Mouse (Mus musculus): ENCODE data around the gene Alpk1. TPM values are rescaled to one million over a fixed set of nuclear protein-coding genes. Genes with fewer than 3 reads are reported as not detected.

The Alpk1 gene
- polyA plus RNA-seq, 2 experiments = 1.5 to 3.0 TPM

- Histone ChIP-seq H3K4me2 (replicated peaks; ENCODE audit: low read depth, low read length, severe bottlenecking) (no peak overlapping the region), H3K9me3 (ENCODE audit: control insufficient read depth, low read length) (no peaks in the 10 kb centered on the region), H3K27me3 (ENCODE audit: control insufficient read depth, insufficient read depth, low read length) (0 out of 2 replicates have a peak, but pooled peaks cover 9% of the 10 kb centered on the region), H3K4me3 (replicated peaks; ENCODE audit: low read length) (no peak overlapping the region), H3K36me3 (ENCODE audit: control insufficient read depth, insufficient read depth, low read length) (no peaks in the 10 kb centered on the region), H3K27ac (replicated peaks; ENCODE audit: low read depth, low read length) (no peak overlapping the region), H3K4me1 (ENCODE audit: control insufficient read depth, insufficient read depth, low read length) (no peaks in the 10 kb centered on the region), H3K9ac (ENCODE audit: low read depth, low read length, severe bottlenecking) (no peak overlapping the region)
- TF ChIP-seq POLR2A (IDR thresholded peaks at IDR 0.05; ENCODE audit: borderline replicate concordance, extremely low read depth, insufficient read depth, insufficient read length) = no peak
- ATAC-seq (ENCODE audit: low FRiP score, low read depth) = no peak
- 61% methylated on average over 8 of the region's 8 CpGs for WGBS
- no peak for DNase-seq (ENCODE audit: low spot score)
Observed at GRCm38 (mm10) chr3:127762403-127762802, 17.9 kb downstream of the Alpk1 start.

DNA sequence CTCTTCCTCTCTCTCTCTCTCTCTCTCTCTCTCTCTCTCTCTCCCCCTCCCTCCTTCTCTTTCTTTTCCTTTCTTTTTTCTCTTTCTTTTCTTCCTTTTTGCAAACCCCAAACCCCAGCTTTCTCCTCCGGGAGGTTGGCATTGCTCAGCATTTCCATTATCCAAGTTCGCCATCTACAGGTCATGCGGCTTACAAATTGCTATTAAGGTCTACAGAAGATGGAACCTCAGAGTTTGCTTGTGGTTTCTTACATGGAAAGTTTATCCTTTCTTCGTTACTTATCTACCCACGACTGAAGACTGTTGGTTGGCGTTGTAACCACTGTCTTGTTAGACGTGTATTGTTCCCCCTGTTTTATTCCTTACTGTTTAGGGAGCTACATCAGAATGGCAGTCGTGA lies 21.1 kb downstream of the Alpk1 start:
- 20% methylated on average over 8 of the region's 8 CpGs for WGBS
- Histone ChIP-seq H3K4me2 (replicated peaks; ENCODE audit: low read depth, low read length, severe bottlenecking) (no peak overlapping the region), H3K9me3 (ENCODE audit: control insufficient read depth, low read length) (no peaks in the 10 kb centered on the region), H3K4me1 (ENCODE audit: control insufficient read depth, insufficient read depth, low read length) (no peaks in the 10 kb centered on the region), H3K27me3 (ENCODE audit: control insufficient read depth, insufficient read depth, low read length) (peaks cover 9% of the 10 kb centered on the region; the same call in 1 of the 2 replicates), H3K9ac (ENCODE audit: low read depth, low read length, severe bottlenecking) (no peak overlapping the region), H3K36me3 (ENCODE audit: control insufficient read depth, insufficient read depth, low read length) (no peaks in the 10 kb centered on the region), H3K27ac (replicated peaks; ENCODE audit: low read depth, low read length) (no peak overlapping the region), H3K4me3 (replicated peaks; ENCODE audit: low read length) (no peak overlapping the region)
- TF ChIP-seq POLR2A (IDR thresholded peaks at IDR 0.05; ENCODE audit: borderline replicate concordance, extremely low read depth, insufficient read depth, insufficient read length) = no peak
- no peak for ATAC-seq (ENCODE audit: low FRiP score, low read depth)
- DNase-seq (ENCODE audit: low spot score) = peak; percentile 65

- H3K27me3 ChIP-seq (ENCODE audit: control insufficient read depth, insufficient read depth, low read length) = peaks cover 9% of the 10 kb centered on the region; the same call in 1 of the 2 replicates
- TF ChIP-seq POLR2A (IDR thresholded peaks at IDR 0.05; ENCODE audit: borderline replicate concordance, extremely low read depth, insufficient read depth, insufficient read length) = no peak
- no peak for DNase-seq (ENCODE audit: low spot score)
- no peaks in the 10 kb centered on the region for H3K4me1 ChIP-seq (ENCODE audit: control insufficient read depth, insufficient read depth, low read length)
- WGBS = 58% methylated on average over 4 of the region's 4 CpGs
- no peak overlapping the region for H3K4me3 ChIP-seq (replicated peaks; ENCODE audit: low read length)
- H3K9ac ChIP-seq (ENCODE audit: low read depth, low read length, severe bottlenecking) = no peak overlapping the region
- no peaks in the 10 kb centered on the region for H3K9me3 ChIP-seq (ENCODE audit: control insufficient read depth, low read length)
- H3K27ac ChIP-seq (replicated peaks; ENCODE audit: low read depth, low read length) = no peak overlapping the region
- H3K36me3 ChIP-seq (ENCODE audit: control insufficient read depth, insufficient read depth, low read length) = no peaks in the 10 kb centered on the region
- no peak for ATAC-seq (ENCODE audit: low FRiP score, low read depth)
- H3K4me2 ChIP-seq (replicated peaks; ENCODE audit: low read depth, low read length, severe bottlenecking) = no peak overlapping the region
Observed at GRCm38 (mm10) chr3:127758806-127759205, 21.5 kb downstream of the Alpk1 start.

GRCm38 (mm10) chr3:127757886-127758301 lies 22.4 kb downstream of the Alpk1 start:
- no peak for TF ChIP-seq POLR2A (IDR thresholded peaks at IDR 0.05; ENCODE audit: borderline replicate concordance, extremely low read depth, insufficient read depth, insufficient read length)
- Histone ChIP-seq H3K9me3 (ENCODE audit: control insufficient read depth, low read length) (no peaks in the 10 kb centered on the region), H3K27me3 (ENCODE audit: control insufficient read depth, insufficient read depth, low read length) (peaks cover 9% of the 10 kb centered on the region; the same call in 1 of the 2 replicates), H3K4me3 (replicated peaks; ENCODE audit: low read length) (no peak overlapping the region), H3K36me3 (ENCODE audit: control insufficient read depth, insufficient read depth, low read length) (no peaks in the 10 kb centered on the region), H3K4me1 (ENCODE audit: control insufficient read depth, insufficient read depth, low read length) (no peaks in the 10 kb centered on the region), H3K4me2 (replicated peaks; ENCODE audit: low read depth, low read length, severe bottlenecking) (no peak overlapping the region), H3K27ac (replicated peaks; ENCODE audit: low read depth, low read length) (no peak overlapping the region), H3K9ac (ENCODE audit: low read depth, low read length, severe bottlenecking) (no peak overlapping the region)
- ATAC-seq (ENCODE audit: low FRiP score, low read depth) (no peak), DNase-seq (ENCODE audit: low spot score) (no peak)

DNA sequence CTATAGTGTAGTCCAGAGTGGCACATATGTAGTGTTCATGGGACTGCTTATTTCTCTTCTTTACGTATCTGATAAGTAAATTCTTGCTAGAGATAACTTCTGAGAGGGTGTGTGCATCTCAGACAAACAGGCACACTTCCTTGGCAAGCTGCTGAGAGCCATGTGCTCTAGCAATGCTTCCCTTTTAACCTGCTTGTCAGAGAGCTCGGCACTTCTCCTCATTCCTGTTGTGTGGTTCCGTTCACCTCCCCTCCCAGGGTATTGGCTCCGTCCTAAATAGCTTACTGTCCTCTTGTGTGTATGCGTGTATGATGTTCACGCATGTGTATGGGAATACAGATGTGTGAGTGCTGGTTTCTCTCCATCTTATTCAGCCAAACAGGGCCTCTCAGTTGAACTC lies 23.9 kb downstream of the Alpk1 start:
- H3K27ac ChIP-seq (replicated peaks; ENCODE audit: low read depth, low read length) = no peak overlapping the region
- peaks cover 9% of the 10 kb centered on the region; the same call in 1 of the 2 replicates for H3K27me3 ChIP-seq (ENCODE audit: control insufficient read depth, insufficient read depth, low read length)
- no peak overlapping the region for H3K9ac ChIP-seq (ENCODE audit: low read depth, low read length, severe bottlenecking)
- no peak overlapping the region for H3K4me2 ChIP-seq (replicated peaks; ENCODE audit: low read depth, low read length, severe bottlenecking)
- no peak overlapping the region for H3K4me3 ChIP-seq (replicated peaks; ENCODE audit: low read length)
- WGBS = 87% methylated on average over 6 of the region's 6 CpGs
- ATAC-seq (ENCODE audit: low FRiP score, low read depth) (no peak), DNase-seq (ENCODE audit: low spot score) (no peak)
- no peaks in the 10 kb centered on the region for H3K36me3 ChIP-seq (ENCODE audit: control insufficient read depth, insufficient read depth, low read length)
- H3K4me1 ChIP-seq (ENCODE audit: control insufficient read depth, insufficient read depth, low read length) = no peaks in the 10 kb centered on the region
- no peaks in the 10 kb centered on the region for H3K9me3 ChIP-seq (ENCODE audit: control insufficient read depth, low read length)
- TF ChIP-seq POLR2A (IDR thresholded peaks at IDR 0.05; ENCODE audit: borderline replicate concordance, extremely low read depth, insufficient read depth, insufficient read length) = no peak
